In genomic region chr17:17063628-17064494, GRCm38 (mm10) we compare ENCODE assay signal across 9 mouse cellular contexts. TPM values are rescaled to one million over a fixed set of nuclear protein-coding genes. Genes with fewer than 3 reads are reported as not detected.
DNase-seq lines count a peak whose midpoint lies in the region; ATAC-seq and TF ChIP-seq lines count a peak whose summit lies in the region.
"Not testable (repeated sequence)": the region's sequence is repeated elsewhere in the genome, so short reads cannot be mapped to it uniquely, and the experiment has no call there.
"Had no signal": no experiment of that assay in that cellular context is flagged by ENCODE, and none has a peak within 500 bp of the region (broad histone marks: within the 10 kb centered on the region; RNA-seq: fewer than 3 reads in every experiment).

Gene Zfp960 (plus strand): TSS chr17:17064113.

- peak; percentile 100 for ATAC-seq in hindbrain, postnatal 0 days

- not testable (repeated sequence) for H3K9ac ChIP-seq in hindbrain, postnatal 0 days (replicated peaks; ENCODE audit: low read length)

- not testable (repeated sequence) for TF ChIP-seq CTCF in hindbrain, postnatal 0 days (IDR thresholded peaks at IDR 0.05; ENCODE audit: low read depth)

- H3K36me3 ChIP-seq in hindbrain, postnatal 0 days (ENCODE audit: insufficient read depth, low read length): not testable (repeated sequence)

- H3K9me3 ChIP-seq in hindbrain, postnatal 0 days (ENCODE audit: low read length): not testable (repeated sequence)

- peak within 1 kb of the TSS; percentile 47 for H3K4me2 ChIP-seq in hindbrain, postnatal 0 days (ENCODE audit: low read depth, low read length)

- peak; percentile 93 for DNase-seq in adrenal gland, postnatal 14 days
- peak; percentile 79 for DNase-seq in embryo, embryonic 9.5 days (ENCODE audit: extremely low spot score)
- DNase-seq in gastrocnemius, postnatal 25 days: peak; percentile 84
- DNase-seq in hindbrain, postnatal 0 days (ENCODE audit: low spot score): peak; percentile 92
- peak; percentile 87 for DNase-seq in left cerebral cortex, adult 11 months (ENCODE audit: low spot score)
- peak; percentile 94 for DNase-seq in lung, postnatal 10 days
- DNase-seq in retina, embryonic 14.5 days (ENCODE audit: low spot score): peak; percentile 96
- DNase-seq in urinary bladder, postnatal 14 days (ENCODE audit: low spot score): peak; percentile 90

- WGBS in hindbrain, postnatal 0 days: under 1% methylated on average over 16 of the region's 21 CpGs

- peak within 1 kb of the TSS; percentile 40 for H3K4me3 ChIP-seq in hindbrain, postnatal 0 days (ENCODE audit: low read length)

- not testable (repeated sequence) for H3K4me1 ChIP-seq in hindbrain, postnatal 0 days (ENCODE audit: insufficient read depth, low read length)

- H3K27ac ChIP-seq in hindbrain, postnatal 0 days: not testable (repeated sequence)

- not testable (repeated sequence) for H3K27me3 ChIP-seq in hindbrain, postnatal 0 days (ENCODE audit: insufficient read depth, low read length)

RNA-seq across cellular contexts. Expression of gene Zfp960, which starts in this region (rescaled TPM):
- 6.3 and 6.6 TPM in 2 replicates for total RNA-seq in adrenal gland, postnatal 14 days (2021)
- total RNA-seq in gastrocnemius, postnatal 25 days (2021): 1 to 10 TPM; 4.9 to 5.2 TPM
- total RNA-seq in hindbrain, postnatal 0 days (2014; rRNA removed): 1.3 and 1.5 TPM in 2 replicates
- polyA plus RNA-seq in hindbrain, postnatal 0 days (2015; fragmentation: Nextera tagmentation; extraction: Ambion mirVana): 1.6 and 1.8 TPM in 2 replicates
- total RNA-seq: monocyte, adult 5-6 weeks had no signal
